Mouse (Mus musculus): ENCODE measurements around the gene Gpr4.

Gpr4 gene

DNA sequence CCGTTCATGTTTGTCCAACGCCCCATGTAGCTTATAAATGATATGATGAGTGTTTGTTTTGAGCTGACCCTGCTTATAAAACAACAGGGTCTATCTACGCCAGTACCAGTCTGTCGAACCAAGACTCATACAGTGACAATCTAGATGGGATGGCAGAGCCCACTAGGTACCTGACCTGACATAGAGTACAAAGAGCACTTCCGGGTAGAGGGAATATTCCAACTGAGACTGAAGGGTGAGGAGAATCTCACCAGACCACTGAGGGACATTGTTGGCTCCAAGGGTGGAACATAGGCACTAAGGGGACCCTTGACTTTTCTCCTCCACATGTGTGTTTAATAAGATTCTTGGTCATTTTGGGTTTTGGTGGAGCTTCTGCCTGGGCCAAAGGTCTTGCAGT is 17.1 kb downstream of the Gpr4 start:
- DNase-seq: no peak

DNA sequence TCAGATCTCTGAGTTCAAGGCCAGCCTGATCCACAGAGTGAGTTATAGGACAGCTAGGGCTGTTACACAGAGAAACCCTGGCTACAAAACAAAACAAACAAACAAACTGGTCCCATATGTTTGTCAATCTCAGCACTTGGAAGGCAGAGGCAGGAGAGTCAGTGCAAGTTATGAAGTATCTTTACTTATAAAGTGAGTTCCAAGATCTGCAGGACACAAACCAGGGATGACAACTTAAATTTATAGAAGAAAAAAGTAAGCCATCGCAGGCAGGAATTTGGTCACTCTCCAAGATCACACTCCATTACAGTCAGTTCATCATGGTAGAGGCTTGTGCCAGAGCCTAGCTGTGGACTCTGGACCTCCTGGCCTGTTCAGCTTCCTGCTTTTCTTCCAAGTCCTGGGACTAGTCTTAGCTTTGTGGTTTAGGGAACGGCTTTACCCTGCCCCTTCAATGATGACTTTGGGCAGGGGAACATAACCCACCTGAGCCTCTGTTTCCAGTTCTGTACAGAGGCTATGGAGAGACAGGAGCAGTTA is 17.8 kb downstream of the Gpr4 start:
- no peak for DNase-seq

DNA sequence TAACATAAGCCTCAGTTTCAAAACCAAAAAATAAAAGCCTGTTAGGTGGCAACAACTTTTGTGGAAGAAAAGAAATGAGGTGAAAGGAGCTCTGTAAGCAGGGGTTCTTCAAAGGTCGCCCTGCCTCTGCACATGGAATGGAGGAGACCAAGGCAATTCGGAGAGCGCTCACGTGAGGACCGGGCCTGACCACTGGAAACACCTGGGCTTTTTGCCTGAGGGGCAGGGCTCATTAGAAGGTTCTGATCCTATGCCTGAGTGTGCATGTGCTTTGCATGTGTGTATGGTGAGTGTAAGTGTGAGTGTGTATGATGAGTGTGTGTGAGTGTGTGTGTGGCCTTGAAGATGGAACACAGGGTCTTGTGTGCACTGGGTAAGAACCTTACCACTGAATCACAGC is 18.6 kb downstream of the Gpr4 start:
- DNase-seq: no peak

DNA sequence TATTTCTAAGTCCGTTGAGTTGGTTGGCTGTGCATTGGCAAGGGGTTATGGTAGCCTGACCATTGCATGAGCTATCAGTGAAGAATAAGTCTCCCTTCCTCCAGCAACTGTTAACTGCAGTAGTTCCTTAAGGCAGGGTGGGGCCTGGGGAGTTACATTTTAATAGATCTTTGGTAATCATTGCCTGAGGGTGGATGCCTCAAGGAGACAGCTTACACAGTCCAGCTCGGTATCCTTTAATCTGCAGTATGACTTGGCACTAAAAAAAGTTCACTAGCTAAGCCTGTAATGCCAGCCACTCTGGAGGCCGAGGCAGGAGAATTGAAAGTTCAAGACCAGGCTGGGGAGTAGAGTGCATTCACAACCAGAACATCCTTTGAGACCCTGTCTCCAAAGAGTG is 19.5 kb downstream of the Gpr4 start:
- DNase-seq: no peak

DNA sequence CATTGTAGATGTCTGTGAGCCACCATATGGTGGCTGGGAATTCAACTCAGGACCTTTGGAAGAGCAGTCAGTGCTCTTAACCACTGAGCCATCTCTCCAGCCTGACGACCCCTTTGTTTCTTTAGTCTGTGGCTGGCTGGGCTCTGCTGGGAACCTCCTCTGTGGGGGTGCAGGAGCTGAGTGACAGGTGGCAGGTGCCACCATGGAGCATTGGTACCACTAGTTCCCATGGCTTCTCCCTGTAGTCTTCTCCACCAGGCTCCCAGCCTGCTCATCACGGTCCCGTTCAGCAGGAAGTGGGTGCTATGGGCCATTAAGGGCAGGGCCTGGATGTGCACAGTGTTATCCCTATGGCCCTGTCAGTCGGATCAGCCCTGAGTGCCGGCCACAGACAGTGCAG is 22.3 kb downstream of the Gpr4 start:
- DNase-seq: no peak

DNA sequence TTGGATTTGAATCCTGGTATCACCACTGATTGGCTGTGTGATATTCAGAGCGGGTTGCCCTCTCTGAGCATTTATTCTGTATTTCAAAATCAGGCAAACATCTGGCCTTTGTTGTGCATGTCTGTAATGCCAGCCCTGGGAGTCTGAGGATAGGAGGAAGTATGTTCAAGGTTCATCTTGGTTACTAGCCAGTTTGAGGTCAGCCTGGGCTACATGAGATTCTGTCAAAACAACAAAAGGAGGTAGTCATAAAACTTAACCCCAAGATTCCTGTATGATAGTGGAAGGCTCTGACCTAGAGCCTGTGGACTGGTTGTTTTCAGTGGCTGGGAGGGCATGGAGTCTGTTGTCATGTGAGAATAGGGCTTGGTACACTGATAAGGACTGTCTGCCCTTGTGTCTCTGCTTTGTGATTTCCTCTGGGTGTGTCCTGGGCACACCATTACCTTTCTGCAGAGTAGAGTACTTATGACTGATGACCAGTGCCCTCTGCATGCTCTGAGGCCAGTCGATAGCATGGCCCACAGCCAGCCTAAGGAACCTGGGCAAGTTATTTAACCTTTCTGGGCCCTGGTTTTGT is 22.8 kb downstream of the Gpr4 start:
- DNase-seq: no peak

DNA sequence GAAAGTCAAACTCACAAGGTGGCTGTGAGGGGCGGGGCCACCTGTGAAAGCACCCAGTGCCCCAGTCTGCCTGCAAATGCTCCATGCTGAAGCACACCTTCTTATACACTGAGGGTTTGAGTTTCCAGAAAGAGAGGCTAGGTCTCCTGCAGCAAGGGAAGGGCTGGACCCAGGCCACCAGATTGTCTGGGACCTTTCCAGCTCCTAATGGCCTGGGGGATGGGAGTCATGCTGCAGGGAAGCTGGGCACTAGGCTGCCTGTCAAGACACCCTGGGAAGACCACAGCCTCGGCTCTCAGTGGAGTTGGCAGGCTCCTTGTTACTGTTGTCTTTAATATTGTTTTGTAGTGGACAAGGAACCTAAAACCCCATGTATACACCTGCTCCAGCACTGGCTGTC is 24.1 kb downstream of the Gpr4 start:
- DNase-seq: no peak

DNA sequence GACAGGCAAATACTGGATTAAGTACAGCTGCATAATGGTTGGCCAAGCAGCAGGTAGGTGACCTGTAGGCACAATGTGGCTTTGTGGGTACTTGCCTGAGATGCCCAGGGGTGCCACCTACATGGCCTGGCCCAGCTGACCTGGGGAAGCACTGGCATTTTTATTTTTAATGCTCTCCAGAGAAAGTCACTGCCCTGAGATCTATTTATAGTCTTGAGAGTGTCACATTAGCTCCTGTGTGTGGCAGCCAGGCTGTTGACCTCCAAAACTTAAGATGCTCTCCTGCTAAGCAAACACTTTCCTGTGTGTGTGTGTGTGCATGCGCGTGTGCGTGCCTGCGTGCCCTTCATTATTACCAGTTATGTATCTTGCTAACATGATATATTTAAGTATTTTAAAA is 26.0 kb downstream of the Gpr4 start:
- DNase-seq: no peak

DNA sequence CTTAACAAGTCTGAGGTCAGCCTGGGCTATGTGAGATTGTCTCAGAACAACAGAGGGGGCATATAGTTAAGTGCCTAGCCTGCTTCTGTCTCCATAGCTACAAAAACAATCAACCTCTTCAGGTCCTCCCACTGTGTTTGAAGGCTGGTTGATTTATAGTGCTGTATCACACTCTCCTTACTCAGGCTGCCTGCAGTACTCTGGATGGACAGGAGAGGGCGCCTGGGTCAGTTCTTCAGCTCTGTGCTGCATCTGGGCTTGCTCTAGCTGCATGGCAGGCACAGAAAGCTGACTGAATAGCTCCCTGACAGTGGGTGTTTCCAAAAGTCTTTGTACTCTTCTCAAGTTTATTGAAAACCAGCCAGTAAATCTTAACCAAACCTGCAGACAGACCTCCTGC is 27.1 kb downstream of the Gpr4 start:
- peak; percentile 94 for DNase-seq

DNA sequence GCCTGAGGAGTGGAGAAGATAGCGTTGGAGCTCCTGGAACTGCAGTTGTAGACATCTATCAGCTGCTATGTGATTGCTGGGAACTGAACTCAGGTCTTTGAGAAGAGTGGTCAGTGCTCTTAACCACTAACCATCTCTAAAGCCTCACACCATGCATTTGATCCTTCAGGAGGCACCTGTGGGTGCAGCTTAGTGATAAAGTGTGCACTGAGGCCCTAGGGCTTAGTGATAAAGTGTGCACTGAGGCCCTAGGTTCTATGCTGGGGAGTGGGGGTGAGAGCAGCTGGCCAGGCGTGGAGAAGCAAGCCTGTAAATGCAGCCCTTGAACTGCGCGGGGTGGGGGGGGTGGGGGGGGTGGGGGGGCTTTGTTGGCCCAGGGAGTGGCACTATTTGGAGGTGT is 27.6 kb downstream of the Gpr4 start:
- DNase-seq: no peak

DNA sequence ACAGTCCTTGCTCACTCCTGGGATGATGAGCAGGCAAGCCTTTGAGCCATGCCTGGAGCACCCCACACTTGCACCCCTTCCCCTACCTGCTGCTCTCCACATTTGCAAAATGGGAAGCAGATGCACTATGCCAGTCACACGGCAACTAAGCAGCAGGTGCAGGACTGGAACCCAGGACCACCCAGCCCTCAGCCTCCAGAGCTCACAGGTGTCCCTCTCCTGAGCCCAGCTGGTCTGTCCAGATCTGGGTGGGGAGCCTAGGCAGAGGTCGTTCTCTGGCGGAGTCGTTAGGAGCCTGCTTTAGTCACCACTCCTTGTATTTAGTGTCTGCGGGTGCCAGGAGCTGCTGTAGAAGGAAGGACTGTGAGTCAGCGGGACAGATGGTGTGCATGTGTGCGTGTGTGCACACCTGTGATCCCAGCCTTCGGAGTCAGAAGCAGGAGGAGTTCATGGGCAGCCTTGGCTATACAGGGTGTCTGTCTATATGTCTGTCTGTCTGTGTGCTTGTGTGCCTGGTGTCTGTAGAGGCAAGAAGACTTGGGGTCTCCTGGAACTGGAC is 28.6 kb downstream of the Gpr4 start:
- DNase-seq: no peak

DNA sequence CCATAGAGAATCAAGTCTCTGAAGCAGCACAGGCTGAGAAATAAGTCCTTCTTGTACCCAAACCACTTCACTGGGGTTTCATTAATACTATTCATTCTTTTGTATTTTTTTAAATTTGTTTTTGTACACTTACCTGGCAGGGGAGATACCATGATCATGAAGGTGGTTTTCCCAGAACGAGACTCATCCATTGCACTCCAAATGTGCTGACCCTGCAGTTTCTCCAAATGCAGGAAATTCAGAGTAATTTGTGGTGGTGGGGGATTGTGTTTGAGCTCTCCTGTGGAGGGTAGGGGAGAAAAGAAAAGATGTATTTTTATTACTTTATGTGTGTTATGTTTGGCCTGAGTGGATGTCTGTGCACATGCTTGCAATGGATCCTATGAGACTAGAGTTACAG is 29.7 kb downstream of the Gpr4 start:
- no peak for DNase-seq

DNA sequence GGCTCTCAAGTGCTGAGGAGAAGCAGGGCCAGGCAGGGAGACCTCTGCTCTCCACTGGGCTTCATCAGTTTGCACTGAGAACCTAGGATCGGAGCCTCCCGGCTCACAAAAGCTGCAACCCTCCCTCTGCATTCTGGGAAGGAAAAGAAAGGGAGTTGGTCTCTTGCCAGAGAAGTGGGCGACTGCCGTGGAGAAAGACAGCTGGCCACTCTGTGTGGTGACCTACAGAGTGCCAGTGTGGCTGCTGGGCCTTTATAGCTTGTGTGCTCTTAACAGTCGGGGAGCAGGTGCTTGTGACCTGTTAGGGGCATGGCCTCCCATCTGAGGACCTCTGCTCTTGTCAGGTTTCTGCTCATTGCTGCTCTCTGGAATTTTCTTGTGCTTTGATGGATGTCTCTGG is 31.5 kb downstream of the Gpr4 start:
- no peak for DNase-seq

DNA sequence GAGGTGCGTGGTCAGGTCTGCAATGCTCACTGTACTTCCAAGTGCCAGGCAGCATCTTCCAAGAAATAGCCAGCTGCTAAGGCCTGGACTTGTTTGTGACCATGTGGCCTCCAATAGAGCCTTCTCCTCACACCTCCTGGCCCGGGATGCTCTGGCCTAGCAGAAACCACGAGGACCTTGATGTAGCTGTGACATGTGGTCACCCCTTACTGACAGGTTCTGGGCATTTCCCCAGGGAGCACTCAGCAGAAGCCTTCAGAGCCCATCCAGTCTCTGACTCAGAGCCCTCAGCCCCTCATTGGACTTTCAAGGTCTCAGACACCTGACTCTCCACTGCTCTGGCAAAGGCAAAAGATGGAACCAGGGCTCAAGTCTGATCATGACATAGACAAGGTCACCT is 32.7 kb downstream of the Gpr4 start:
- no peak for DNase-seq

DNA sequence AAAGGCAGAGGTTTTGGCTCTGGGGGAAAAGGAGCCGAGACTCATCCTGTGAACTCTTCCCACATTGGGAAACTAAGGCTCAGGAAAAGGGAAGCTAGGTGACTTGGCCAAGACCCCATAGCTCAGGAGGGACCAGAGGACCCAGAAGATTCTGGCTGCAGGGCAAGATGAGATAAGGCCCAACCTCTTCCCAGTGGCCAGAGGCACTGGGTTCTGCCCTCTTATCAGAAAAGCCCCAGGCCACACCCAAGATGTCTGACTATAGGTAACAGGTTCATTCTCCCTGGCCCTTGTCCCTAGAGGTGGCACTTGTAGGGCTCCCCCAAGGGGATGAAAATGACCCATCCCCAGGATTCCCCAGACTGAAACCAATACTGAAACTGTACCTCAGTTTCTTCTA is 34.5 kb downstream of the Gpr4 start:
- no peak for DNase-seq

DNA sequence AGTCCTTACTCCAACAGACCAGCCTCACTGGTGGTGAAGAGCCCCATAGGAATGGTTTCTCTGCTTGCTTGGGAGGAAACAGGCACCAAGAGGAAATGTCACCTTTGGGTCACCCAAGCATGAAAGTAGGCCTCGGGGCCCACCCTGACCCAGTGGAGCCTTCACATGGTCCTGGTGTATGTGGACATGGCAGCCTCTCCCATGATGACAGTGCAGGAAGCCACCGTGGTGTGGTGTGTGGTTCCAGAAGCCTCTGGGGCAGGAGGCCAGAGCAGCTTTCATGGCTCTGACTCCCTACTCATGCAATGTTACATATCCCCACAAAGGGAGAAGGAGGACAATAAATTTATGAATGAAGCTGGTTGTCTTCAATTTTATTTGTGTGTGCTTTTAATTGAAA is 35.2 kb downstream of the Gpr4 start:
- DNase-seq: no peak

DNA sequence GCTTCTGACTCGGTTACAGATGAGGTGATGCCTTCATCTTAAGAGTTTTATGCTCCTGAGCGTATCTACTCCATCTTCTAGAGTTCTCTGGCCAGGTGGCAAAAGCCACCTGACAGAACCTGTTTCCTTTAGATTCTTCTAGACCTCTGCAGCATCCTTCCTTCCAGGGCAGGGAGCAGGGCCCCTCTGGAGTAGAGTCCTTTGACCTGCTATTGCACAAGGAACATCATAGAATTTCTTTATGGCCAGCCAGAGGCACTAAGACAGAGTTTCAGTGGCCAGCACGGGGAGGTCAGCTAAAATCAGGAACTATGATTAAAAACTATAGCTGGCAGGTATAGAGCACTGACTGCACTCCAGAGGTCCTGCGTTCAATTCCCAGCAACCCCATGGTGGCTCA is 39.7 kb downstream of the Gpr4 start:
- no peak for DNase-seq

DNA sequence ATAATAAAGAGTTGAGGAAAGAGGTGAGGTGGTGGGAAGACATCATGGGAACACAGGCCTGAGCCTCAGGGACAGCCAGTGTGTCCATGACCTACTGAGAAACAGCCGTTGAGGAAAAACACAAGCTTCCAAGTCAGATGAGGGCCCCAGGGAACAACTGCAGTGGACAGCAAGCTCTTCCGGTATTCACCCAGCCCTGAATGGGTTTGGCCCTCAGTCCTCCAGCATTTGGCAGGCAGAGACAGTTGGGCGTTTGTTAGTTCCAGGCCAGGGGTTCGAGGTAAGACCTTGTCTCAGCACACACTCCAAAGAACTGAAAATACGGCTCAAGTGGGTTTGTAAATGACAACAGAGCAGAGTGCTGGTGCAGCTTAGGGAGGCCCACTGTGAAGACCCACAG is 41.1 kb downstream of the Gpr4 start:
- no peak for DNase-seq

DNA sequence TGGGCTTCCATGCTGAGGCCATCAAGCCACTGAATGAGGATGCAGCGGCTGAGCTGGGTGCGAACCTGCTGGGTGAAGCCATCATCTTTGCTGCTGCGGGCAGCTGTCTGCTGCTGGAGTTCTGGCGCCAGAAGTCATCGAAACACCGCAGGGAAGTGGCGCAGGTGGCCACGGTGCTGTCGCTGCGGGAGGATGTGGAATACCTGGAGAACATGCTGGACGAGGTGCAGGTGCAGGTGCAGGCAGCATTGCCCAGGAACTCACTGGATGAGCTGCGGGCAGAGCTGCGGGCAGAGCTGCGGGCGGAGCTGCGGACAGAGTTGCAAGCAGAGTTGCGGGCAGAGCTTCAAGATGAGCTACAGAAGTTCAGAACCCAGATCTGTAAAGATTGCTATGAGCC is 43.1 kb downstream of the Gpr4 start:
- DNase-seq: no peak

DNA sequence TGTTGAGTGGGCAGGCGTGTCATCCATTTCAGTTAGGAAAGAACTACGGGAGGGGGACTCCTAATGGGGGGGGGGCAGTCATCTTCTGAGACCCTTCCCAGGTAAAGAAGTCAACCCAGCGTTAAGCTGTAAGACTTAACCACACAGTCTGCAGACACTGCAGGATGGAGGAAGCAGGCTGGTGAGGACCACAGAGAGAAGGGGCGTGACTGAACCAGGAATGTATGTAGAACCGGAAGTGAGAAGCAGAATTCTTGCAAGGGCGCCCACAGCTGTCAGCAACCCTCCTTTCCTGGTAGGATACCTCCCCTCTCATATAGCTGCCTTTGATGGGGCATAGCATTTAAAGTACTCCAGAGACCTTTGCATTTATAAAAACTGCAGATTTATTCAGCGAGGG is 44.2 kb downstream of the Gpr4 start:
- no peak for DNase-seq

DNA sequence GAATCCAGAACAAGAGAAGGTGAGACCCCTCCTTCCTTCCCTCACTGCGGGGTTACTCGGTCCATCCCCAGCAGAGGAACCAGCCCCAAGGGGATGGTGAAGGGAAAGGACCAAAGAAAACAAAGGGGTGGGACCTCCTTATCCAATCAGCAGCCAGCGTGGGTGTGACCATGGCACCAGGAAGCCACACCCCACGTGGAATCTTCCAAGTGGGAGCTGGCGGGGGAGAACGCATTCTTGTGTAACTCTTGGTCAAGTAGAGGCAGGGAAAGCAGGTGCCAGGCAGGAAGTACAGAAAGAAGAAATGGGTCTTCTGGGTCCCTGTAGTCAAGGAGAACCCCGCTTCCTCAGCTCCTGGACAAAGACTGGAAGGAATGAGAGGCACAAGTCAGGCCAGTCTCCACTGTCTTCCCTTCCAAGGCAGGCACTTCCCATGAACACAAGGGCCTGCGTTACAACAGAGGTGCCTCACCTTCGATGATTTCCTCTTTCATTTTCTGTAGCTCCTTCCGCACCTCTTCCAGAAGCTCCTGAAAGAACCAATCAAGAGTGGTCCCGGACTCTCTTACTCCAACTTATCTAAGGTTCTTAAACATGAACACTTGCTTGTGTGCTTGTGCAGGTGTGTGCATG is 45.2 kb downstream of the Gpr4 start:
- DNase-seq: peak; percentile 83

DNA sequence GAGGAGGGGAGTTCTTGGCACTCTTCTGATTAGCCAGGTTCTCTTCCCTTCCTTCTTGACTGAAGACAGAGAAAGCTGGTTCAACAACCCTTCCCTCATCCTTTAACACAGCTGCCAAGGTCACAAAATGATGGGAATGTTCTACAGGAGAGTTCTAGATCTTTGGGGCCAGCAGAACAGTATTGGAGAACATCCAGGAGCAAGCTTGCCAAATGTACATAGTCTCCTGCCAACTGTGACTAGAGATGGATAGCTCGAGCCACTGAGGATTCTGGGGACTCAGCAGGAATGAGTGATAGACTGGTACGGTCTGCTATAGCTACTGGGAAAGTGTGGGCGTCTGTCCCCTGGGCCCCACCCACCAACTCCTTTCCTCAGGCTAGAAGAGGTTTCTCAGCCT is 46.0 kb downstream of the Gpr4 start:
- no peak for DNase-seq

DNA sequence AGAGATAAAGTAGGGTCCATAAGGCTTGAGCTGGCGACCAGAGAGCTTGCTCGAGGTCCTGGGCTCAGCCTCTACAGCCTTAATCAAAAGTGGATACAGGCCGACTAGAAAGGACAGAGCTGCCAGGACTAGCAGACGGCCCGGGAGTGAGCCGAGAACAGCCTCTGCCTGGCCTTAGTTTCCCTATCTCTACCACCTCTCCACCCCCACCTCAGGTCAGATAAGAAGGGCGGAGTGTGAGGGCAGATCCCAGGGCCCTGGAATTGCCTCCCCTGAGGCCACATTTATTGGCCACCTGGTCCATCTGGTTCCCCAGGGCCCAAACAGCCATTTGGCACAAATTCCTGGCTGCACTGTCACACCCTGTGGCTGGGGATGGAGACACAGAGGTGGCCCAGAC is 52.8 kb downstream of the Gpr4 start:
- DNase-seq: no peak

DNA sequence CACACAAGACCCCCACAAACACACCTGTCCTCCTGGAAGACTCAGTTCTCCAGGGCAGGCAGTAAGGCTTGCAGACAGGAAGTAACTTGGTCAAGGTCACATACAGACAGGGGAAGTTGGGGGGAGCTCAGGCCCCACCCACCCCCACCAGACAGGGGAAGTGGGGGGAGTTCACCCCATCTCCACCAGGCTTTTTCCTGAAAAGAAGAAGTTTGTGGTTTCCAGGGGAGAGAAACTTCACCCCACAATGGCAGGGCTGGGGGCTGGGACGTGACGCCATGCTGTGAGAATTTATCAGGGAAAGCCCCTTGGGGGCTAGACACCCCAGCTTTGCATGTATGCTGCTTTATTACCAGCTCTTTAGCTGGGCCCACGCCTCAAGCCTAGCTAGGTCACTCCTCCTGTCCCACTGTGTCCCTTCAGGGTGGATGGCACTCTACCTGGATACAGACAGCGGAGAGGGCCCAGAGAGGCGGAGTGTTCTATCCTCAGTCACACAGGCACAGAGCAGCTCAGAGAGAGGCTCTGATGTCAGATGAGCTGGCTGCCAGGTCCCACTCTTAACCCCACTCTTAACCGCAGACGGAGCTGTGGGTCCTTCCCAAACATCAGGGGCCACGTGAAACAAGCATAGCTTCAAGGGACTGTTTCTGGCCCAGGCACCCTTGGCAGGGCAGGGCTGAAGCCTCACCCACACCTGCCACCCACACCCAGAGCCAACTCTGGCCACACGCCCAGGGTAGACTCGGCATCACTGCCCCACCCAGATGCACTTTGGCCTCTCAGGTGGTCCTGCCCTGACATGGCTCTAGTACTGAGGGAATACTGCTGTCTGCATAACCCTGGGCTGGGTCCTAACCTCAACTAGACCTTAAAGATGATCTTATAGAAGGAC is 53.8 kb downstream of the Gpr4 start:
- peak; percentile 59 for DNase-seq

Data from kidney, postnatal 10 days (tissue).